Mouse (Mus musculus) gastrocnemius, postnatal 14 days (tissue): Measurements from ENCODE around the gene Dlg2. TPM values are rescaled to one million over a fixed set of nuclear protein-coding genes. Genes with fewer than 3 reads are reported as not detected.

ENCODE experiments used
- DNase-seq: peaks from one replicate; pipeline ENCODE4 v3.0.0; 2021; ENCODE audit warnings: mixed read lengths
- intact Hi-C: fragments of 180-260 bp; cut with DNase I; formaldehyde crosslinking; loops from one replicate; pipeline ENCODE4 v1.15.1; 2025; ENCODE audit warnings: low total_unique reads
- total RNA-seq, 2 experiments: library from RNA; stranded (reverse); gene quantifications; 2 replicates each; pipeline ENCODE4 v1.2.3; 2021

Gene Dlg2
- total RNA-seq, 2 experiments from 2014 or later, result 0.51 to 0.69 TPM

GRCm38 (mm10) chr7:91212236-91212635 lies 735.8 kb downstream of the Dlg2 start:
- intact Hi-C loops, result loop anchor here (10.0 kb wide), 1 partner anchor 63 kb away; no protein-coding TSS in a partner anchor
- DNase-seq, result no peak

GRCm38 (mm10) chr7:91214921-91215320 lies 738.4 kb downstream of the Dlg2 start:
- DNase-seq, result no peak
- intact Hi-C loops, result loop anchor here (10.0 kb wide), 1 partner anchor 60 kb away; no protein-coding TSS in a partner anchor

GRCm38 (mm10) chr7:91218321-91218987 lies 742.0 kb downstream of the Dlg2 start:
- intact Hi-C loops, result loop anchor here (10.0 kb wide), 1 partner anchor 56 kb away; no protein-coding TSS in a partner anchor
- no peak for DNase-seq

GRCm38 (mm10) chr7:91226442-91226841 lies 750.0 kb downstream of the Dlg2 start:
- DNase-seq, result no peak
- intact Hi-C loops, result loop anchor here (5.0 kb wide), 1 partner anchor 714 kb away; no protein-coding TSS in a partner anchor

- no peak for DNase-seq
- intact Hi-C loops, result no loop called here
These were observed 765.2 kb downstream of the Dlg2 start for GRCm38 (mm10) chr7:91241718-91242117.

- intact Hi-C loops, result no loop called here
- DNase-seq, result no peak
These were observed 785.2 kb downstream of the Dlg2 start for GRCm38 (mm10) chr7:91261672-91262030.

GRCm38 (mm10) chr7:91262031-91262951 lies 785.8 kb downstream of the Dlg2 start:
- intact Hi-C loops, result no loop called here
- no peak for DNase-seq

GRCm38 (mm10) chr7:91262998-91263397 lies 786.5 kb downstream of the Dlg2 start:
- intact Hi-C loops, result no loop called here

GRCm38 (mm10) chr7:91267764-91268163 lies 791.3 kb downstream of the Dlg2 start:
- intact Hi-C loops, result no loop called here
- DNase-seq, result no peak

More at GRCm38 (mm10) chr7:91262998-91263397, 786.5 kb downstream of the Dlg2 start:
- no peak for DNase-seq

GRCm38 (mm10) chr7:91284167-91284566 lies 807.7 kb downstream of the Dlg2 start:
- no peak for DNase-seq
- intact Hi-C loops, result no loop called here

GRCm38 (mm10) chr7:91288324-91288723 lies 811.9 kb downstream of the Dlg2 start:
- intact Hi-C loops, result no loop called here
- DNase-seq, result no peak

- DNase-seq, result no peak
- intact Hi-C loops, result no loop called here
These were observed 819.7 kb downstream of the Dlg2 start for GRCm38 (mm10) chr7:91296127-91296526.

GRCm38 (mm10) chr7:91311177-91311576 lies 834.7 kb downstream of the Dlg2 start:
- intact Hi-C loops, result no loop called here
- DNase-seq, result no peak

GRCm38 (mm10) chr7:91345073-91345472 lies 868.6 kb downstream of the Dlg2 start:
- no peak for DNase-seq
- intact Hi-C loops, result no loop called here

- DNase-seq, result no peak
These were observed 893.4 kb downstream of the Dlg2 start for GRCm38 (mm10) chr7:91369821-91370321.

GRCm38 (mm10) chr7:91382281-91382680 lies 905.8 kb downstream of the Dlg2 start:
- DNase-seq, result no peak
- intact Hi-C loops, result no loop called here

More at GRCm38 (mm10) chr7:91369821-91370321, 893.4 kb downstream of the Dlg2 start:
- intact Hi-C loops, result no loop called here

GRCm38 (mm10) chr7:91383873-91384272 lies 907.4 kb downstream of the Dlg2 start:
- intact Hi-C loops, result no loop called here
- no peak for DNase-seq

- DNase-seq, result no peak
These were observed 912.8 kb downstream of the Dlg2 start for GRCm38 (mm10) chr7:91389272-91389671.

GRCm38 (mm10) chr7:91397827-91398226 lies 921.4 kb downstream of the Dlg2 start:
- no peak for DNase-seq
- intact Hi-C loops, result no loop called here

More at GRCm38 (mm10) chr7:91389272-91389671, 912.8 kb downstream of the Dlg2 start:
- intact Hi-C loops, result no loop called here

- intact Hi-C loops, result no loop called here
- DNase-seq, result no peak
These were observed 935.6 kb downstream of the Dlg2 start for GRCm38 (mm10) chr7:91412109-91412508.
